Mouse (Mus musculus): ENCODE data around the gene Cyp3a57.
"Not testable (repeated sequence)": the region's sequence is repeated elsewhere in the genome, so short reads cannot be mapped to it uniquely, and the experiment has no call there.

Cyp3a57 gene

GRCm38 (mm10) chr5:145344941-145345340 is at the start of gene Cyp3a57:
Gene Cyp3a57 (plus strand): TSS chr5:145345279.
- peak; percentile 0 for DNase-seq

DNA sequence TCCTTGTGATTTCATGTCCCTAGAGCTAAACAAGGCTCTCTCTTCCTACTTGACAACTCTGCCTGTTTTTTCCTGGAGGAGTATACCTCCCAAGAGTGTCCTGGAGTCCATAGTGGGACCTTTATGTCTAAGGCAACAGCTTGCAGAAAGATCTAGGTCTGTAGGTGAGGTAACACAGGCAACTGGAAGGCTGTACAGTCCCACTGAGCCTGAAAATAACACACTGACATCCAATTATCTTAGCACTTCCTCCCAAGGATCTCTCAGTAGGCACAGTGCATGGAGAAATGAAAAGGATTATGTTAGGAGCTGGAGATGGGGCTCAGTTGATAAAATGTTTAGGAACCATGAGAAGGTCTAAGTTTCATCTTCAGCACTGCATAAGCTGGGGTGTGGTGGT is 44.6 kb upstream of the Cyp3a57 start:
- no peak for DNase-seq

GRCm38 (mm10) chr5:145301796-145302195 is 43.3 kb upstream of the Cyp3a57 start:
- not testable (repeated sequence) for DNase-seq

DNA sequence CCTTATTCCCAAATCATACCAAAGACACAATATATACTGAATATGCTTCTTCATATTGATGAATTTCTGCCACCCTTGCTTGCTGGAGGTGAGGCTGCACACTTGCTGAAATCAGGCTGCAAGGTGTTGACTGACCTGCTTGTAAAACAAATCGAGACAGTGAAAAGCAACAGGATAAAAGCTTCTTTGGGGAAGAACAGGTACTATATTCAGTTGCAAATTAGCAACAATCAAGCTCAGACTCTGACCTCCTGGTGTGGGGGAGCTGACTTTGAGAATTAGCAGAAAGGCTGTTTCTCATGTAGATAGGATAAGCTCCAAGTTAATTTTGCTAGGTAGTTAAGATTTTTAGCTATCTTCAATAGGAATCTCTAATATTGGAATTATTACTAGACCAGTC is 42.7 kb upstream of the Cyp3a57 start:
- DNase-seq = no peak

GRCm38 (mm10) chr5:145306953-145307352 is 38.1 kb upstream of the Cyp3a57 start:
- not testable (repeated sequence) for DNase-seq

- DNase-seq = not testable (repeated sequence)
These were observed 37.3 kb upstream of the Cyp3a57 start for GRCm38 (mm10) chr5:145307811-145308210.

DNA sequence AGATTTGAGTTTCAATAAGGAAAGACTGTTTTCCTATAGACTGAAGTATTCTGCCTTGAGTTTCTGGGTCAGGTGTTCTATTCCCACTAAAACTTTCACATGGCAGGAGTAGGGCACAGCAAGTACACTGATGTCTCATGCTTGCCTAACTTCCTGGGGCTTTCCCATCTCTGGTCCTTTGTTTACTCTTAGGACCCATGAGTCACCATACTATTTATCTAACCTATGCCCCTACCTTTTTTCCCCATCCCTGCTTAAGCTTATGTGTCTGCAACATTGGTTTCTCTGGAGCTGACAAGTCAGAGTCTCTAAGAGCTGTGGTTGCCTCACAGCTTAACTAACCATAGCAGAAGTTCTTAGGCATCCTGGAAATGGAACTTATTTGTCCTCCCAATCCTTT is 31.2 kb upstream of the Cyp3a57 start:
- DNase-seq = no peak

DNA sequence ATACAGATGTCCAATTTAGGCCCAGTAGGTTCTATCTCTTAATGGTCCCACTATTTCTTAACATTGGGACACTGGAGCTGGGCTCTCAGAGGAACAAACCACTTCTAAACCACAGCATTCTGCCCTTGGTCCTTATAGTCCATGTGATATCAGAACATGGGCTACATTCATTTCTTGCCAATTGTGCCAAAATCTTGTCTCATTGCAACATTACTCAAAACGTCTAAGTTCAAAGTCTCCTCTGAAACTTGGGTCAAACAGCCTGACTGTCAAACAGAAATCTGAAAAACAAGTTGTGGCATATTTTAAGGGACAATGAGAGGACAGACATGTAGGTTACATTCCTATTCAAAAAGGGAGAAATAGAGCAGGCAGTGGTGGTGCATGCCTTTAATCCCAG is 27.9 kb upstream of the Cyp3a57 start:
- DNase-seq = no peak

GRCm38 (mm10) chr5:145338756-145339155 is 6.3 kb upstream of the Cyp3a57 start:
- not testable (repeated sequence) for DNase-seq

- no peak for DNase-seq
These were observed 4.6 kb downstream of the Cyp3a57 start for GRCm38 (mm10) chr5:145349697-145350096.

- no peak for DNase-seq
These were observed 8.0 kb downstream of the Cyp3a57 start for GRCm38 (mm10) chr5:145353081-145353480.

DNA sequence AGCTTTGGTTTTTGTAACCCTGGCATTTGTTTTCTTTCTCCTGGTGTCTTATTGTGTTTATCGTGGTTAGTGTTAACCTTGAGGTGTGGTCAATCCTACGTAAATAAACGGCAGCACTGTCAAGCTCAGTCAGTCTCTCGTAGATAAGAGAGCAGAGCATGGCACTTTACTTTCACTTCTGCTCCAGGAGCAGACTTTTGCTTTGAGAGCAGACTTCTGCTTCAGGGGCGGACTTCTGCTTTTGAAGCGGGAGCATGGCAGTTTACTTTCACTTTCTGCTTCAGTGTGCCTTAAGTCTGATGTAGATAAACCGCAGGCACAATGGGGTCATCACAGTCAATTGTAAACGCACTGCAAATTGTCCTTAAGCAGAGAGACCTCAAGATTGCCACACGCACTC is 70.3 kb downstream of the Cyp3a57 start:
- DNase-seq = not testable (repeated sequence)

- no peak for DNase-seq
These were observed 77.2 kb downstream of the Cyp3a57 start for GRCm38 (mm10) chr5:145422287-145422686.

DNA sequence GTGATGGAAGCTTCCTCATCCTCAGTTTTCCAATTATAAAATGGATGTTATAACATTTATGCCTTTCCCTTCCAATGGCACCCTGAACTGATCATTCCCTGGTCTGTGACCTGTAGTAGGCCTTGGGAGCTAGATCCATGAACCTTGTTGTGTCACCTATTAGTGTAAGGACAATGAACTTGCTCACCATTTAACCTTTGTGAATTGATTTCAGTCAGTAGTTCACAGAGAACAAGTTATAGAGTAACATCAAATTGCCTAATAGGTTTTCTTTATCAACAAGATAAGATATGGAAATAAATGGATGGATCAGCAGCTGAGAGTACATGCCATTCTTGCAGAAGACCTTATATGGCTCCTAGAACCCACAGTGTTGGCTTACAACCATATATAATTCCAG is 85.9 kb downstream of the Cyp3a57 start:
- DNase-seq = no peak

GRCm38 (mm10) chr5:145433688-145434087 is 88.6 kb downstream of the Cyp3a57 start:
- no peak for DNase-seq
